Mouse (Mus musculus): ENCODE measurements around the gene Apba2. TPM values are rescaled to one million over a fixed set of nuclear protein-coding genes. Genes with fewer than 3 reads are reported as not detected.

Gene Apba2
- polyA plus RNA-seq, 1 experiment from 2014 or later = not detected

DNA sequence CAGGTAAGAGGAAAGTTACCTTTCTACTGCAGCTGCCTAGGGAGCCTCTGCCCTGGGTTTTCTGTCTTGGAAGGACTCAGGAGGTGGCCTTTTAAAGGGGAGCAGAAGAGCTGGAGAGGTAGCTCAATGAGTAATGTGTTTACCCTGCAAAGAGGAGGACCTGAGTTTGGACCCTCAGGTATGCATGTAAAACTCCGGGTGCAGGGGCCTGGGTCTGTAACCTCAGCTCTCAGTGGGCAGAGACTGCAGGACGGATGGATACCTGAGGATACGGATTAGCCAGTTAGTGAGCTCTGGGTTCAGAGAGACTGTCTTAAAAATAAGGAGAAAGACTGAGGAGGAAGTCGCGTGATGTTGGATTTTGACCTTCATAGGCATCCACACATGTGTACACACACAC is 132.4 kb downstream of the Apba2 start:
- no peaks in the 10 kb centered on the region for H3K27me3 ChIP-seq
- ATAC-seq (no peak), DNase-seq (ENCODE audit: low read depth, low spot score) (no peak)
- TF ChIP-seq CTCF (IDR thresholded peaks at IDR 0.05) = no peak
- POLR2A ChIA-PET = no interaction called here
- in situ Hi-C loops (cut with MboI; ENCODE audit: low pct_unique_long_range_greater_than_20kb) = no loop called here
- CTCF ChIA-PET = no interaction called here

- POLR2A ChIA-PET = no interaction called here
These were observed 133.0 kb downstream of the Apba2 start for GRCm38 (mm10) chr7:64634482-64634881.

DNA sequence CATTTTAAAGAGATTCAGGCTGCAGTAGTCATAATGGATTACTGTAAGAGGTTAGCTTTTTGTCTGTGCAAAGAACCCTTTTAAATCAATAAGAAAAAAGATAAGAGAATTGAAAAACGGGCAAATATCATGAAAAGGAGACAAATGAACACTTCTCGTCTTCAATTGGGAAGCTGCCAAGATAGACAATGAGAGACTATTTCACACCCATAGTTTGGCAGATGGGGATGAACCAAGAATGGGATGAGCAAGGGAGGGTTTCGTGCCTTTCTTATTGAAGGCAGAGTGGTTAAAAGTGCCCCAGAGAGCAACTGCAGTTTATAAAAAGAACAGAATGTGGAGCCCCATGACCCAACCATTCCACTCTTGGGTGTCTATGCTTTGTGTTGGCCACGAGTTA is 137.4 kb downstream of the Apba2 start:
- no peak for TF ChIP-seq CTCF (IDR thresholded peaks at IDR 0.05)
- no peak for ATAC-seq
- H3K27me3 ChIP-seq = no peaks in the 10 kb centered on the region
- ChIA-PET CTCF (no interaction called here), POLR2A (no interaction called here)
- in situ Hi-C loops (cut with MboI; ENCODE audit: low pct_unique_long_range_greater_than_20kb) = no loop called here
- DNase-seq (ENCODE audit: low read depth, low spot score) = no peak

More at GRCm38 (mm10) chr7:64634482-64634881, 133.0 kb downstream of the Apba2 start:
- H3K27me3 ChIP-seq = no peaks in the 10 kb centered on the region
- TF ChIP-seq CTCF (IDR thresholded peaks at IDR 0.05) = no peak
- in situ Hi-C loops (cut with MboI; ENCODE audit: low pct_unique_long_range_greater_than_20kb) = no loop called here
- DNase-seq (ENCODE audit: low read depth, low spot score) = no peak
- CTCF ChIA-PET = no interaction called here
- ATAC-seq = no peak

DNA sequence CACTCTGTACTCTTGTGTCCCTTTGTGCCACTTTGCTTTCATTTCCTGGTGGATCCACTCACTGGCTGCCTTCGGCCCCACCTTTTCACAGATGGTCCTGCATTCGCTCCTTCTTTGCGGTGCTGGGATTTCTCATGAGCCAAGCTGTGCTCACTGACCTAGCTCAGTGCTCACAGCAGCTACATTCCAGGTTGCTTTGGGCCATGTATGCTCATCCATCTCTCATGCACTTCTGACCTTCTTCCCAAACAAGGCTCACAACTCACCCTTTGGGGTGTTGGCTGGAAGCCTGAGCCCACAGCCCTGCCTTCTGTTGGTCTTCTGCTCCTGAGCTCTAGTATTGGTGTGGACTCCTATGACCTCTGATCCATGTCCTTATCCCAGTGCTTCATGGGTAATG is 139.1 kb downstream of the Apba2 start:
- ChIA-PET POLR2A (no interaction called here), CTCF (no interaction called here)
- ATAC-seq (no peak), DNase-seq (ENCODE audit: low read depth, low spot score) (no peak)
- H3K27me3 ChIP-seq = no peaks in the 10 kb centered on the region
- in situ Hi-C loops (cut with MboI; ENCODE audit: low pct_unique_long_range_greater_than_20kb) = no loop called here
- no peak for TF ChIP-seq CTCF (IDR thresholded peaks at IDR 0.05)

GRCm38 (mm10) chr7:64642903-64643302 is 141.4 kb downstream of the Apba2 start:
- ChIA-PET POLR2A (no interaction called here), CTCF (no interaction called here)
- no peak for TF ChIP-seq CTCF (IDR thresholded peaks at IDR 0.05)
- DNase-seq (ENCODE audit: low read depth, low spot score) = no peak
- in situ Hi-C loops (cut with MboI; ENCODE audit: low pct_unique_long_range_greater_than_20kb) = no loop called here
- no peaks in the 10 kb centered on the region for H3K27me3 ChIP-seq
- no peak for ATAC-seq

DNA sequence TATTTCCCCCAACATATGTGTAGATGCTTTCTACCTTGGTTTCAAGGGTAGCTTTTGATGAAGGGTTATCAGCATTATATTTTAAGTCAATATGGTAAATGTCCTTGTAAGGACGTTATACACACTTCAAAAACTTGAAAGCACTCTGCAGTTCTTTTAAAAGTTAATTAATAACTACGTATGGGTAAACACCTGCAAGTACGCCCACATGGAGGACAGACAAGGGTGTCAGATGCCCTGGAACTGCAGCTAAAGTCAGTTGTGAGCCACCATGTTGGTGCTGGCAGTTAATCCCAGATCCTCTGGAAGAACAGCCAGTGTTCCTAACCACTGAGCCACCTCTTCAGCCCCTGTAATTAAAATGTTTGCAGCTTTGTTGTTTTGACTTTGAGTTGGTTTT is 144.0 kb downstream of the Apba2 start:
- no peak for DNase-seq (ENCODE audit: low read depth, low spot score)
- in situ Hi-C loops (cut with MboI; ENCODE audit: low pct_unique_long_range_greater_than_20kb) = no loop called here
- ChIA-PET POLR2A (no interaction called here), CTCF (no interaction called here)
- no peak for ATAC-seq
- no peak for TF ChIP-seq CTCF (IDR thresholded peaks at IDR 0.05)
- no peaks in the 10 kb centered on the region for H3K27me3 ChIP-seq

DNA sequence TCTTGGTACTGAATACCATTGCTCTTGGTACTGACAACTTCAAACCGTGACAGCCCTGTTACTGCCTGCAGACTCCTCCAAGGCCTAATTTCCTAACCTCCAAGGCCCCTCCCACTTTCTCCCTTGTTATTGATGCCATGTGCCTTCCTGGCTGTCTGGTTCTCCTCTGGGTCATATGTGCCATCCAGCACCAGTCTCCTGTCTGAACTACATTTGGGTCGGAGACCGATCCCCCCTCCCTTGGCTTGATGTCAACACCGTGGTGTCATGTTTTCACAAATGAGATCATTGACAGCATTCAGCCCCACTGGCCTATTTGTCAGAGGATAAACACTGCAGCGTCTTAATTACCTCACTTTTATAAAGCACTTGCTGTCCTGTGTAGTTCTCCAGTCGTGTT is 144.5 kb downstream of the Apba2 start:
- CTCF ChIA-PET = no interaction called here
- TF ChIP-seq CTCF (IDR thresholded peaks at IDR 0.05) = no peak
- ATAC-seq (no peak), DNase-seq (ENCODE audit: low read depth, low spot score) (no peak)
- H3K27me3 ChIP-seq = no peaks in the 10 kb centered on the region
- POLR2A ChIA-PET = no interaction called here
- in situ Hi-C loops (cut with MboI; ENCODE audit: low pct_unique_long_range_greater_than_20kb) = no loop called here

GRCm38 (mm10) chr7:64648947-64649607 is 147.6 kb downstream of the Apba2 start:
- ChIA-PET CTCF (no interaction called here), POLR2A (no interaction called here)
- ATAC-seq (no peak), DNase-seq (ENCODE audit: low read depth, low spot score) (no peak)
- in situ Hi-C loops (cut with MboI; ENCODE audit: low pct_unique_long_range_greater_than_20kb) = no loop called here
- TF ChIP-seq CTCF (IDR thresholded peaks at IDR 0.05) = no peak
- H3K27me3 ChIP-seq = no peaks in the 10 kb centered on the region

- TF ChIP-seq CTCF (IDR thresholded peaks at IDR 0.05) = no peak
- in situ Hi-C loops (cut with MboI; ENCODE audit: low pct_unique_long_range_greater_than_20kb) = no loop called here
- DNase-seq (ENCODE audit: low read depth, low spot score) (no peak), ATAC-seq (no peak)
- CTCF ChIA-PET = no interaction called here
- H3K27me3 ChIP-seq = no peaks in the 10 kb centered on the region
- POLR2A ChIA-PET = no interaction called here
These were observed 150.5 kb downstream of the Apba2 start for GRCm38 (mm10) chr7:64651963-64652362.

- CTCF ChIA-PET = no interaction called here
- no peak for TF ChIP-seq CTCF (IDR thresholded peaks at IDR 0.05)
- in situ Hi-C loops (cut with MboI; ENCODE audit: low pct_unique_long_range_greater_than_20kb) = no loop called here
- H3K27me3 ChIP-seq = no peaks in the 10 kb centered on the region
- POLR2A ChIA-PET = interaction anchor here (0.8 kb wide), 1 partner anchor 303 kb away, joined by 5 read pairs; no protein-coding TSS in a partner anchor
- DNase-seq (ENCODE audit: low read depth, low spot score) (no peak), ATAC-seq (no peak)
These were observed 155.3 kb downstream of the Apba2 start for GRCm38 (mm10) chr7:64656787-64657186.

GRCm38 (mm10) chr7:64658914-64659313 is 157.4 kb downstream of the Apba2 start:
- CTCF ChIA-PET = no interaction called here
- DNase-seq (ENCODE audit: low read depth, low spot score) (no peak), ATAC-seq (no peak)
- in situ Hi-C loops (cut with MboI; ENCODE audit: low pct_unique_long_range_greater_than_20kb) = no loop called here
- no peak for TF ChIP-seq CTCF (IDR thresholded peaks at IDR 0.05)
- POLR2A ChIA-PET = no interaction called here
- no peaks in the 10 kb centered on the region for H3K27me3 ChIP-seq

DNA sequence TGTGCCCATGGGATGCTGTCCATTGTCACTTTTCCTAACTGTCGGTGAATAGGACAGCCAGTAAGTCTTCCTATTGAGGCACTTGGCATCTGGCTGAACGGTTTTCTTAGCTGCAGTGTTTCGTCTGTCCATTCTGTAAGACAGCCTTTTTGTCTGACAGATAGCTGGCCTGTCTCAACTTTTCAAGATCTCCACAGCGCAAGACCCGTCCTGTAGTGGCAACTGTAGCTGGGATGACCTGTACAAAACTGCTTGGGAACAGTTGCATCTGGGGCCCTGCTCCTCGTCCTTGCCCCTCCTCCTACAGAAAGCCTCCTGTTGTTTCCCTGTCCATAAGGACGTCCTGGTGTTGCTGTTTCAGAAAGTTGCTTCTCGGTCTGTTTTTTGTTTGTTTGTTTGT is 157.8 kb downstream of the Apba2 start:
- TF ChIP-seq CTCF (IDR thresholded peaks at IDR 0.05) = no peak
- in situ Hi-C loops (cut with MboI; ENCODE audit: low pct_unique_long_range_greater_than_20kb) = no loop called here
- ChIA-PET POLR2A (no interaction called here), CTCF (no interaction called here)
- no peak for DNase-seq (ENCODE audit: low read depth, low spot score)
- no peaks in the 10 kb centered on the region for H3K27me3 ChIP-seq
- ATAC-seq = no peak

Data from Patski (cell line).